ENCODE assay signal across 8 mouse cellular contexts in genomic region chr1:153898989-153899730, GRCm38 (mm10). TPM values are rescaled to one million over a fixed set of nuclear protein-coding genes. Genes with fewer than 3 reads are reported as not detected.
DNase-seq lines count a peak whose midpoint lies in the region; ATAC-seq lines count a peak whose summit lies in the region.

No protein-coding gene starts in this region.

- no peaks in the 10 kb centered on the region for H3K27me3 ChIP-seq in lung, embryonic 16.5 days (ENCODE audit: control insufficient read depth, insufficient read depth, low read depth, low read length)
- H3K27me3 ChIP-seq in embryonic facial prominence, embryonic 11.5 days (ENCODE audit: control insufficient read depth, insufficient read depth, low read length) = no peaks in the 10 kb centered on the region
- H3K27me3 ChIP-seq in intestine, embryonic 15.5 days (replicated peaks) = no peaks in the 10 kb centered on the region
- H3K27me3 ChIP-seq in neural tube, embryonic 15.5 days (replicated peaks) = no peaks in the 10 kb centered on the region

- peak overlapping the region; percentile 82 for H3K4me3 ChIP-seq in lung, embryonic 16.5 days (ENCODE audit: low read length)
- H3K4me3 ChIP-seq in embryonic facial prominence, embryonic 11.5 days (ENCODE audit: low read depth, low read length) = peak overlapping the region; percentile 57
- H3K4me3 ChIP-seq in intestine, embryonic 15.5 days (replicated peaks) = peak overlapping the region; percentile 90
- H3K4me3 ChIP-seq in neural tube, embryonic 15.5 days (replicated peaks) = peak overlapping the region; percentile 88

- peak overlapping the region; percentile 86 for H3K27ac ChIP-seq in lung, embryonic 16.5 days (ENCODE audit: low read length)
- peak overlapping the region; percentile 83 for H3K27ac ChIP-seq in embryonic facial prominence, embryonic 11.5 days (replicated peaks; ENCODE audit: low read depth, low read length)
- peak overlapping the region; percentile 97 for H3K27ac ChIP-seq in intestine, embryonic 15.5 days
- peak overlapping the region; percentile 97 for H3K27ac ChIP-seq in neural tube, embryonic 15.5 days (replicated peaks)

- ATAC-seq in lung, embryonic 16.5 days (ENCODE audit: low read depth) = peak; percentile 35
- peak; percentile 22 for ATAC-seq in embryonic facial prominence, embryonic 11.5 days (replicated peaks; ENCODE audit: insufficient number of reproducible peaks, low FRiP score, low TSS enrichment, low read depth)
- peak; percentile 55 for ATAC-seq in intestine, embryonic 15.5 days
- peak; percentile 64 for ATAC-seq in neural tube, embryonic 15.5 days (ENCODE audit: low FRiP score)

- peaks cover 13% of the 10 kb centered on the region for H3K36me3 ChIP-seq in lung, embryonic 16.5 days (ENCODE audit: control insufficient read depth, insufficient read depth, low read length)
- H3K36me3 ChIP-seq in embryonic facial prominence, embryonic 11.5 days (replicated peaks; ENCODE audit: control insufficient read depth, insufficient read depth, low read depth, low read length) = peaks cover 3% of the 10 kb centered on the region; the same call in 1 of the 2 replicates
- H3K36me3 ChIP-seq in intestine, embryonic 15.5 days = peaks cover 4% of the 10 kb centered on the region; the same call in 1 of the 2 replicates
- peaks cover 13% of the 10 kb centered on the region for H3K36me3 ChIP-seq in neural tube, embryonic 15.5 days

- peak overlapping the region; percentile 78 for H3K9ac ChIP-seq in lung, embryonic 16.5 days (ENCODE audit: low read length)
- peak overlapping the region; percentile 81 for H3K9ac ChIP-seq in embryonic facial prominence, embryonic 11.5 days (replicated peaks; ENCODE audit: low read length)
- peak overlapping the region; percentile 84 for H3K9ac ChIP-seq in intestine, embryonic 15.5 days
- peak overlapping the region; percentile 91 for H3K9ac ChIP-seq in neural tube, embryonic 15.5 days (replicated peaks)

- WGBS in lung, embryonic 16.5 days = 19% methylated on average over 22 of the region's 22 CpGs
- WGBS in embryonic facial prominence, embryonic 11.5 days = 20% methylated on average over 22 of the region's 22 CpGs
- WGBS in intestine, embryonic 15.5 days = 19% methylated on average over 22 of the region's 22 CpGs
- WGBS in neural tube, embryonic 15.5 days = 14% methylated on average over 22 of the region's 22 CpGs

- no peak for DNase-seq in lung, postnatal 4 days
- no peak for DNase-seq in embryonic facial prominence, embryonic 11.5 days (ENCODE audit: low spot score)
- no peak for DNase-seq in frontal cortex, postnatal 10 days (ENCODE audit: low spot score in 2 of 2)
- DNase-seq in spleen, postnatal 4 days (ENCODE audit: low spot score in 2 of 2) = no peak
- DNase-seq in adrenal gland, postnatal 36 days = no peak

- peak overlapping the region; percentile 62 for H3K4me2 ChIP-seq in lung, embryonic 16.5 days (ENCODE audit: low read depth, low read length)
- H3K4me2 ChIP-seq in embryonic facial prominence, embryonic 11.5 days (ENCODE audit: low read depth, low read length) = peak overlapping the region; percentile 48
- peak overlapping the region; percentile 78 for H3K4me2 ChIP-seq in intestine, embryonic 15.5 days (replicated peaks)
- H3K4me2 ChIP-seq in neural tube, embryonic 15.5 days = peak overlapping the region; percentile 72

- H3K9me3 ChIP-seq in lung, embryonic 16.5 days (ENCODE audit: control insufficient read depth, low read length) = no peaks in the 10 kb centered on the region
- no peaks in the 10 kb centered on the region for H3K9me3 ChIP-seq in embryonic facial prominence, embryonic 11.5 days (replicated peaks; ENCODE audit: control insufficient read depth, low read length)
- H3K9me3 ChIP-seq in intestine, embryonic 15.5 days = no peaks in the 10 kb centered on the region
- no peaks in the 10 kb centered on the region for H3K9me3 ChIP-seq in neural tube, embryonic 15.5 days (replicated peaks)

- H3K4me1 ChIP-seq in lung, embryonic 16.5 days (replicated peaks; ENCODE audit: control insufficient read depth, insufficient read depth, low read length) = peaks cover 10% of the 10 kb centered on the region
- no peaks in the 10 kb centered on the region for H3K4me1 ChIP-seq in embryonic facial prominence, embryonic 11.5 days (ENCODE audit: control insufficient read depth, insufficient read depth, low read length)
- peaks cover 6% of the 10 kb centered on the region; the same call in 1 of the 2 replicates for H3K4me1 ChIP-seq in intestine, embryonic 15.5 days (replicated peaks)
- peaks cover 57% of the 10 kb centered on the region for H3K4me1 ChIP-seq in neural tube, embryonic 15.5 days

RNA-seq across cellular contexts. Expression of gene Glul, which starts 0.6 kb away (rescaled TPM):
- 113 and 120 TPM in 2 replicates for polyA plus RNA-seq in lung, embryonic 16.5 days (2015; fragmentation: Nextera tagmentation; extraction: Ambion mirVana)
- 128 and 142 TPM in 2 replicates for polyA plus RNA-seq in embryonic facial prominence, embryonic 11.5 days (2014; fragmentation: Nextera tagmentation; extraction: Ambion mirVana)
- 73.6 and 83.9 TPM in 2 replicates for polyA plus RNA-seq in intestine, embryonic 15.5 days (2015; fragmentation: Nextera tagmentation; extraction: Ambion mirVana)
- polyA plus RNA-seq in neural tube, embryonic 15.5 days (2015; fragmentation: Nextera tagmentation; extraction: Ambion mirVana) = 215 and 233 TPM in 2 replicates
- 1,000 to 10,000 TPM; 1,103 to 1,248 TPM for total RNA-seq in adrenal gland, postnatal 36 days (2021)

RNA-seq across cellular contexts. Expression of gene Teddm2, which starts 0.9 kb away (rescaled TPM):
- 0.26 and 0.48 TPM in 2 replicates for polyA plus RNA-seq in lung, embryonic 16.5 days (2015; fragmentation: Nextera tagmentation; extraction: Ambion mirVana)
- polyA plus RNA-seq in embryonic facial prominence, embryonic 11.5 days (2014; fragmentation: Nextera tagmentation; extraction: Ambion mirVana) = 0.45 and 0.61 TPM in 2 replicates
- 0.34 and 0.36 TPM in 2 replicates for polyA plus RNA-seq in intestine, embryonic 15.5 days (2015; fragmentation: Nextera tagmentation; extraction: Ambion mirVana)
- polyA plus RNA-seq in neural tube, embryonic 15.5 days (2015; fragmentation: Nextera tagmentation; extraction: Ambion mirVana) = 1.5 and 1.6 TPM in 2 replicates
- under 1 TPM; 0.30 to 0.36 TPM for total RNA-seq in adrenal gland, postnatal 36 days (2021)

RNA-seq across cellular contexts. Expression of gene Teddm1a, which starts 7.6 kb away (rescaled TPM):
- polyA plus RNA-seq in lung, embryonic 16.5 days (2015; fragmentation: Nextera tagmentation; extraction: Ambion mirVana) = not detected in 2 replicates
- not detected in 2 replicates for polyA plus RNA-seq in embryonic facial prominence, embryonic 11.5 days (2014; fragmentation: Nextera tagmentation; extraction: Ambion mirVana)
- not detected in 2 replicates for polyA plus RNA-seq in intestine, embryonic 15.5 days (2015; fragmentation: Nextera tagmentation; extraction: Ambion mirVana)
- polyA plus RNA-seq in neural tube, embryonic 15.5 days (2015; fragmentation: Nextera tagmentation; extraction: Ambion mirVana) = not detected in 2 replicates
- total RNA-seq in adrenal gland, postnatal 36 days (2021) = not detected

RNA-seq across cellular contexts. Expression of gene Teddm1b, which starts 25.0 kb away (rescaled TPM):
- polyA plus RNA-seq in lung, embryonic 16.5 days (2015; fragmentation: Nextera tagmentation; extraction: Ambion mirVana) = 0.09 TPM in 2 replicates
- polyA plus RNA-seq in embryonic facial prominence, embryonic 11.5 days (2014; fragmentation: Nextera tagmentation; extraction: Ambion mirVana) = 0.14 and 0.38 TPM in 2 replicates
- polyA plus RNA-seq in intestine, embryonic 15.5 days (2015; fragmentation: Nextera tagmentation; extraction: Ambion mirVana) = 0.18 and 0.29 TPM in 2 replicates
- 0.33 and 0.44 TPM in 2 replicates for polyA plus RNA-seq in neural tube, embryonic 15.5 days (2015; fragmentation: Nextera tagmentation; extraction: Ambion mirVana)
- total RNA-seq in adrenal gland, postnatal 36 days (2021) = not detected

RNA-seq across cellular contexts. Expression of gene Rgsl1, which starts 55.2 kb away (rescaled TPM):
- polyA plus RNA-seq in lung, embryonic 16.5 days (2015; fragmentation: Nextera tagmentation; extraction: Ambion mirVana) = not detected in 2 replicates
- 0.14 TPM in 1 of 2 replicates, not detected in the other for polyA plus RNA-seq in embryonic facial prominence, embryonic 11.5 days (2014; fragmentation: Nextera tagmentation; extraction: Ambion mirVana)
- not detected in 2 replicates for polyA plus RNA-seq in intestine, embryonic 15.5 days (2015; fragmentation: Nextera tagmentation; extraction: Ambion mirVana)
- polyA plus RNA-seq in neural tube, embryonic 15.5 days (2015; fragmentation: Nextera tagmentation; extraction: Ambion mirVana) = 0.14 and 0.18 TPM in 2 replicates
- under 1 TPM in 1 of 2 experiments, not detected in 1; 0.10 TPM for total RNA-seq in adrenal gland, postnatal 36 days (2021)
